Mouse (Mus musculus): ENCODE measurements around the gene Tmem87a. TPM values are rescaled to one million over a fixed set of nuclear protein-coding genes. Genes with fewer than 3 reads are reported as not detected.

Tmem87a gene
- polyA plus RNA-seq, 1 experiment from 2014 or later, result 11.1 TPM

Other genes starting within 250 kb of the Tmem87a start
- gene Ehd4, start 249.5 kb downstream of the Tmem87a start, polyA plus RNA-seq (2014; fragmentation: Nextera tagmentation; extraction: Ambion mirVana), result 3.5 and 11.9 TPM in 2 replicates
- 3.5 and 6.4 TPM in 2 replicates for gene Pla2g4e, start 158.8 kb downstream of the Tmem87a start, polyA plus RNA-seq (2014; fragmentation: Nextera tagmentation; extraction: Ambion mirVana)
- not detected in 2 replicates for gene Pla2g4d, start 114.9 kb downstream of the Tmem87a start, polyA plus RNA-seq (2014; fragmentation: Nextera tagmentation; extraction: Ambion mirVana)
- not detected in 2 replicates for gene Pla2g4f, start 89.9 kb downstream of the Tmem87a start, polyA plus RNA-seq (2014; fragmentation: Nextera tagmentation; extraction: Ambion mirVana)
- 43.1 and 55.5 TPM in 2 replicates for gene Vps39, start 51.0 kb downstream of the Tmem87a start, polyA plus RNA-seq (2014; fragmentation: Nextera tagmentation; extraction: Ambion mirVana)
- 7.8 and 9.2 TPM in 2 replicates for gene Ganc, start 217 bp downstream of the Tmem87a start, polyA plus RNA-seq (2014; fragmentation: Nextera tagmentation; extraction: Ambion mirVana)
- gene Capn3, start 51.9 kb upstream of the Tmem87a start, polyA plus RNA-seq (2014; fragmentation: Nextera tagmentation; extraction: Ambion mirVana), result 0.39 and 0.80 TPM in 2 replicates
- gene Zfp106, start 159.7 kb upstream of the Tmem87a start, polyA plus RNA-seq (2014; fragmentation: Nextera tagmentation; extraction: Ambion mirVana), result 46.6 and 53.6 TPM in 2 replicates
- gene Snap23, start 163.6 kb upstream of the Tmem87a start, polyA plus RNA-seq (2014; fragmentation: Nextera tagmentation; extraction: Ambion mirVana), result 11.9 and 20.2 TPM in 2 replicates
- 27.4 and 32.6 TPM in 2 replicates for gene Haus2, start 205.3 kb upstream of the Tmem87a start, polyA plus RNA-seq (2014; fragmentation: Nextera tagmentation; extraction: Ambion mirVana)
- 25.1 and 26.5 TPM in 2 replicates for gene Lrrc57, start 205.4 kb upstream of the Tmem87a start, polyA plus RNA-seq (2014; fragmentation: Nextera tagmentation; extraction: Ambion mirVana)
- gene Stard9, start 225.0 kb upstream of the Tmem87a start, polyA plus RNA-seq (2014; fragmentation: Nextera tagmentation; extraction: Ambion mirVana), result 4.7 and 4.8 TPM in 2 replicates